Mouse (Mus musculus): Measurements from ENCODE around the gene Ano10. TPM values are rescaled to one million over a fixed set of nuclear protein-coding genes. Genes with fewer than 3 reads are reported as not detected.

The Ano10 gene
- 23.5 and 34.7 TPM in 2 replicates for polyA plus RNA-seq (2015; fragmentation: Nextera tagmentation; extraction: Ambion mirVana)

GRCm38 (mm10) chr9:122294242-122294881 is at the start of gene Ano10:
Gene Ano10, minus strand, starts transcription at chr9:122294423.
- no peaks in the 10 kb centered on the region for H3K36me3 ChIP-seq
- under 1% methylated on average over 50 of the region's 51 CpGs for WGBS
- peak within 1 kb of the TSS; percentile 57 for H3K27ac ChIP-seq
- H3K4me3 ChIP-seq, result peak within 1 kb of the TSS; percentile 72
- peak within 1 kb of the TSS; percentile 80 for H3K4me2 ChIP-seq
- peak within 1 kb of the TSS; percentile 73 for H3K9ac ChIP-seq
- ATAC-seq (replicated peaks; ENCODE audit: insufficient number of reproducible peaks, insufficient read depth, low FRiP score, low read depth), result peak; percentile 94
- H3K9me3 ChIP-seq (replicated peaks), result no peaks in the 10 kb centered on the region
- H3K27me3 ChIP-seq, result no peaks in the 10 kb centered on the region
- H3K4me1 ChIP-seq (replicated peaks), result peaks cover 10% of the 10 kb centered on the region

GRCm38 (mm10) chr9:122343399-122343798 is 49.2 kb upstream of the Ano10 start:
- Histone ChIP-seq H3K27me3 (no peaks in the 10 kb centered on the region), H3K4me3 (no peak overlapping the region), H3K4me1 (replicated peaks) (no peaks in the 10 kb centered on the region), H3K9ac (no peak overlapping the region), H3K4me2 (no peak overlapping the region), H3K36me3 (no peaks in the 10 kb centered on the region), H3K9me3 (replicated peaks) (no peaks in the 10 kb centered on the region), H3K27ac (no peak overlapping the region)
- 63% methylated on average over 7 of the region's 7 CpGs for whole genome bisulfite sequencing
- no peak for ATAC-seq (replicated peaks; ENCODE audit: insufficient number of reproducible peaks, insufficient read depth, low FRiP score, low read depth)

- H3K27ac ChIP-seq, result no peak overlapping the region
- H3K36me3 ChIP-seq, result no peaks in the 10 kb centered on the region
- H3K4me3 ChIP-seq, result no peak overlapping the region
- H3K4me2 ChIP-seq, result no peak overlapping the region
- no peaks in the 10 kb centered on the region for H3K4me1 ChIP-seq (replicated peaks)
- H3K9ac ChIP-seq, result no peak overlapping the region
- ATAC-seq (replicated peaks; ENCODE audit: insufficient number of reproducible peaks, insufficient read depth, low FRiP score, low read depth), result no peak
- no peaks in the 10 kb centered on the region for H3K9me3 ChIP-seq (replicated peaks)
- 49% methylated on average over 5 of the region's 5 CpGs for WGBS
- H3K27me3 ChIP-seq, result no peaks in the 10 kb centered on the region
Observed at GRCm38 (mm10) chr9:122339972-122340371, 45.7 kb upstream of the Ano10 start.

GRCm38 (mm10) chr9:122337510-122337931 is 43.3 kb upstream of the Ano10 start:
- Histone ChIP-seq H3K9ac (no peak overlapping the region), H3K36me3 (no peaks in the 10 kb centered on the region), H3K4me3 (no peak overlapping the region), H3K4me2 (no peak overlapping the region), H3K4me1 (replicated peaks) (no peaks in the 10 kb centered on the region), H3K27me3 (no peaks in the 10 kb centered on the region), H3K9me3 (replicated peaks) (no peaks in the 10 kb centered on the region), H3K27ac (no peak overlapping the region)
- WGBS, result 36% methylated on average over 8 of the region's 8 CpGs
- no peak for ATAC-seq (replicated peaks; ENCODE audit: insufficient number of reproducible peaks, insufficient read depth, low FRiP score, low read depth)

- no peak overlapping the region for H3K4me3 ChIP-seq
- no peak overlapping the region for H3K27ac ChIP-seq
- no peaks in the 10 kb centered on the region for H3K36me3 ChIP-seq
- no peak overlapping the region for H3K9ac ChIP-seq
- H3K4me2 ChIP-seq, result no peak overlapping the region
- no peaks in the 10 kb centered on the region for H3K27me3 ChIP-seq
- no peaks in the 10 kb centered on the region for H3K9me3 ChIP-seq (replicated peaks)
- no peaks in the 10 kb centered on the region for H3K4me1 ChIP-seq (replicated peaks)
- 61% methylated on average over 2 of the region's 2 CpGs for WGBS
- ATAC-seq (replicated peaks; ENCODE audit: insufficient number of reproducible peaks, insufficient read depth, low FRiP score, low read depth), result no peak
Observed at GRCm38 (mm10) chr9:122336677-122337076, 42.5 kb upstream of the Ano10 start.

GRCm38 (mm10) chr9:122328199-122328598 is 34.0 kb upstream of the Ano10 start:
- Histone ChIP-seq H3K9ac (no peak overlapping the region), H3K27me3 (no peaks in the 10 kb centered on the region), H3K36me3 (no peaks in the 10 kb centered on the region), H3K4me2 (no peak overlapping the region), H3K4me1 (replicated peaks) (no peaks in the 10 kb centered on the region), H3K9me3 (replicated peaks) (no peaks in the 10 kb centered on the region), H3K4me3 (no peak overlapping the region), H3K27ac (no peak overlapping the region)
- ATAC-seq (replicated peaks; ENCODE audit: insufficient number of reproducible peaks, insufficient read depth, low FRiP score, low read depth), result no peak
- 60% methylated on average over 3 of the region's 3 CpGs for WGBS

- WGBS, result 75% methylated on average over 1 of the region's 1 CpGs
Observed at GRCm38 (mm10) chr9:122325996-122326395, 31.8 kb upstream of the Ano10 start.

GRCm38 (mm10) chr9:122322356-122322755 is 28.1 kb upstream of the Ano10 start:
- no peak for ATAC-seq (replicated peaks; ENCODE audit: insufficient number of reproducible peaks, insufficient read depth, low FRiP score, low read depth)
- H3K4me2 ChIP-seq, result no peak overlapping the region
- H3K27ac ChIP-seq, result no peak overlapping the region
- H3K9ac ChIP-seq, result no peak overlapping the region
- H3K27me3 ChIP-seq, result no peaks in the 10 kb centered on the region
- WGBS, result 67% methylated on average over 3 of the region's 3 CpGs
- H3K4me3 ChIP-seq, result no peak overlapping the region
- H3K9me3 ChIP-seq (replicated peaks), result no peaks in the 10 kb centered on the region
- no peaks in the 10 kb centered on the region for H3K4me1 ChIP-seq (replicated peaks)
- H3K36me3 ChIP-seq, result no peaks in the 10 kb centered on the region

More at GRCm38 (mm10) chr9:122325996-122326395, 31.8 kb upstream of the Ano10 start:
- H3K4me1 ChIP-seq (replicated peaks), result no peaks in the 10 kb centered on the region
- no peak overlapping the region for H3K9ac ChIP-seq
- no peaks in the 10 kb centered on the region for H3K27me3 ChIP-seq
- no peaks in the 10 kb centered on the region for H3K9me3 ChIP-seq (replicated peaks)
- no peaks in the 10 kb centered on the region for H3K36me3 ChIP-seq
- H3K4me2 ChIP-seq, result no peak overlapping the region
- H3K27ac ChIP-seq, result no peak overlapping the region
- no peak overlapping the region for H3K4me3 ChIP-seq
- no peak for ATAC-seq (replicated peaks; ENCODE audit: insufficient number of reproducible peaks, insufficient read depth, low FRiP score, low read depth)

- H3K36me3 ChIP-seq, result no peaks in the 10 kb centered on the region
- WGBS, result 87% methylated on average over 4 of the region's 4 CpGs
- no peaks in the 10 kb centered on the region for H3K9me3 ChIP-seq (replicated peaks)
- no peak overlapping the region for H3K4me2 ChIP-seq
- ATAC-seq (replicated peaks; ENCODE audit: insufficient number of reproducible peaks, insufficient read depth, low FRiP score, low read depth), result no peak
- no peaks in the 10 kb centered on the region for H3K27me3 ChIP-seq
- H3K4me1 ChIP-seq (replicated peaks), result no peaks in the 10 kb centered on the region
- no peak overlapping the region for H3K9ac ChIP-seq
- no peak overlapping the region for H3K27ac ChIP-seq
- no peak overlapping the region for H3K4me3 ChIP-seq
Observed at GRCm38 (mm10) chr9:122320626-122321025, 26.4 kb upstream of the Ano10 start.

- Histone ChIP-seq H3K36me3 (no peaks in the 10 kb centered on the region), H3K4me3 (no peak overlapping the region), H3K9ac (no peak overlapping the region), H3K9me3 (replicated peaks) (no peaks in the 10 kb centered on the region), H3K4me1 (replicated peaks) (no peaks in the 10 kb centered on the region), H3K27ac (no peak overlapping the region), H3K4me2 (no peak overlapping the region), H3K27me3 (no peaks in the 10 kb centered on the region)
- no peak for ATAC-seq (replicated peaks; ENCODE audit: insufficient number of reproducible peaks, insufficient read depth, low FRiP score, low read depth)
- 62% methylated on average over 7 of the region's 7 CpGs for WGBS
Observed at GRCm38 (mm10) chr9:122316562-122316961, 22.3 kb upstream of the Ano10 start.

- ATAC-seq (replicated peaks; ENCODE audit: insufficient number of reproducible peaks, insufficient read depth, low FRiP score, low read depth), result no peak
- no peaks in the 10 kb centered on the region for H3K27me3 ChIP-seq
- H3K9ac ChIP-seq, result no peak overlapping the region
- no peak overlapping the region for H3K27ac ChIP-seq
- H3K4me2 ChIP-seq, result no peak overlapping the region
- H3K4me3 ChIP-seq, result no peak overlapping the region
- no peaks in the 10 kb centered on the region for H3K9me3 ChIP-seq (replicated peaks)
- 81% methylated on average over 11 of the region's 11 CpGs for WGBS
- 0 out of 2 replicates have a peak, but pooled peaks cover 3% of the 10 kb centered on the region for H3K4me1 ChIP-seq (replicated peaks)
- no peaks in the 10 kb centered on the region for H3K36me3 ChIP-seq
Observed at GRCm38 (mm10) chr9:122315501-122315900, 21.3 kb upstream of the Ano10 start.

GRCm38 (mm10) chr9:122314942-122315341 is 20.7 kb upstream of the Ano10 start:
- H3K27ac ChIP-seq, result no peak overlapping the region
- no peak for ATAC-seq (replicated peaks; ENCODE audit: insufficient number of reproducible peaks, insufficient read depth, low FRiP score, low read depth)
- H3K4me2 ChIP-seq, result no peak overlapping the region
- H3K4me1 ChIP-seq (replicated peaks), result 0 out of 2 replicates have a peak, but pooled peaks cover 3% of the 10 kb centered on the region
- no peak overlapping the region for H3K9ac ChIP-seq
- H3K36me3 ChIP-seq, result no peaks in the 10 kb centered on the region
- H3K27me3 ChIP-seq, result no peaks in the 10 kb centered on the region
- no peaks in the 10 kb centered on the region for H3K9me3 ChIP-seq (replicated peaks)
- WGBS, result 50% methylated on average over 4 of the region's 4 CpGs
- no peak overlapping the region for H3K4me3 ChIP-seq
